ENCODE assay signal across 21 mouse cellular contexts in the genomic region with DNA sequence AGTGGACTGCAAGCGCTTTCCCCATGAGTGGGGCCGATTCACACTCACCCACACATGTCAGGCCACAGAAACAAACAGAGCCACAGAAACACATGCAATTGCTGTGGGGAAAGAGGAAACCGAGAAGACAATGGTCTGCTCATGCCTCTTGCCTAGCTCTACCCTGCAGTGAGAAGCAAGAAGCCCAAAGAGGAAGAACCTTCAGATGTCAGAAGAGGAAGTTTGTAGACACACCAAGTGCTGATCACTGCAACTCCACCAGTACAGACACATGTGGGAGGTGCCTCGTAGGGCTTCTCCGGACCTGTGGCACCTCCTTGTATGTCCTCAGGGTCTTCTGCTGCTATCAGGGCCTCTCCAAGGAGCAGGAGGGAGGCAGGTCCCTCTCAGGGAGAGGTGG. TPM values are rescaled to one million over a fixed set of nuclear protein-coding genes. Genes with fewer than 3 reads are reported as not detected.
DNase-seq lines count a peak whose midpoint lies in the region; ATAC-seq lines count a peak whose summit lies in the region.
"Had no signal": no experiment of that assay in that cellular context is flagged by ENCODE, and none has a peak within 500 bp of the region (broad histone marks: within the 10 kb centered on the region; RNA-seq: fewer than 3 reads in every experiment).

No protein-coding gene starts in this region.

- peaks cover 45% of the 10 kb centered on the region for H3K79me2 ChIP-seq in macrophage (ENCODE audit: inconsistent target)

- WGBS in heart, embryonic 11.5 days (ENCODE audit: insufficient replicate concordance), result 78% methylated on average over 5 of the region's 5 CpGs
- 0% methylated on average over 5 of the region's 5 CpGs for WGBS in macrophage (ENCODE audit: missing documents)
- 88% methylated on average over 5 of the region's 5 CpGs for WGBS in midbrain, embryonic 10.5 days
- 85% methylated on average over 5 of the region's 5 CpGs for WGBS in hindbrain, embryonic 16.5 days

- H3K4me2 ChIP-seq in heart, embryonic 11.5 days, result no peak overlapping the region
- H3K4me2 ChIP-seq in hindbrain, embryonic 16.5 days (ENCODE audit: low read length), result no peak overlapping the region
- H3K4me2 ChIP-seq: embryonic facial prominence, embryonic 13.5 days; heart, embryonic 15.5 days; hindbrain, embryonic 15.5 days; limb, embryonic 13.5 days; midbrain, embryonic 13.5 days had no signal

- H3K36me3 ChIP-seq in heart, embryonic 11.5 days (ENCODE audit: control insufficient read depth, insufficient read depth, low read length), result no peaks in the 10 kb centered on the region
- H3K36me3 ChIP-seq in macrophage (ENCODE audit: inconsistent target), result no peaks in the 10 kb centered on the region
- H3K36me3 ChIP-seq in midbrain, embryonic 10.5 days, result no peaks in the 10 kb centered on the region
- H3K36me3 ChIP-seq in hindbrain, embryonic 16.5 days (ENCODE audit: control insufficient read depth, insufficient read depth, low read length), result no peaks in the 10 kb centered on the region
- H3K36me3 ChIP-seq: embryonic facial prominence, embryonic 13.5 days; heart, embryonic 15.5 days; hindbrain, embryonic 15.5 days; limb, embryonic 13.5 days; midbrain, embryonic 13.5 days had no signal

- H3K9ac ChIP-seq in heart, embryonic 11.5 days (ENCODE audit: low read depth, low read length), result no peak overlapping the region
- H3K9ac ChIP-seq in hindbrain, embryonic 16.5 days (ENCODE audit: low read depth, low read length), result no peak overlapping the region
- H3K9ac ChIP-seq: embryonic facial prominence, embryonic 13.5 days; heart, embryonic 15.5 days; hindbrain, embryonic 15.5 days; limb, embryonic 13.5 days; midbrain, embryonic 13.5 days had no signal

- H3K4me3 ChIP-seq in heart, embryonic 11.5 days (ENCODE audit: low read depth, low read length), result no peak overlapping the region
- H3K4me3 ChIP-seq in macrophage (ENCODE audit: inconsistent target), result no peak overlapping the region
- H3K4me3 ChIP-seq in midbrain, embryonic 10.5 days, result no peak overlapping the region
- H3K4me3 ChIP-seq in hindbrain, embryonic 16.5 days (ENCODE audit: low read length), result no peak overlapping the region
- H3K4me3 ChIP-seq: embryonic facial prominence, embryonic 13.5 days; heart, embryonic 15.5 days; hindbrain, embryonic 15.5 days; limb, embryonic 13.5 days; midbrain, embryonic 13.5 days had no signal

- no peaks in the 10 kb centered on the region for H3K27me3 ChIP-seq in heart, embryonic 11.5 days (ENCODE audit: control insufficient read depth, insufficient read depth, low read length)
- no peaks in the 10 kb centered on the region for H3K27me3 ChIP-seq in midbrain, embryonic 10.5 days (ENCODE audit: low read depth, poor library complexity, severe bottlenecking)
- H3K27me3 ChIP-seq in hindbrain, embryonic 16.5 days (replicated peaks; ENCODE audit: control insufficient read depth, insufficient read depth, low read length), result no peaks in the 10 kb centered on the region
- H3K27me3 ChIP-seq: embryonic facial prominence, embryonic 13.5 days; hindbrain, embryonic 15.5 days; midbrain, embryonic 13.5 days had no signal

- H3K27ac ChIP-seq in heart, embryonic 11.5 days (ENCODE audit: low read depth, low read length), result no peak overlapping the region
- peak overlapping the region; percentile 96 for H3K27ac ChIP-seq in macrophage
- no peak overlapping the region for H3K27ac ChIP-seq in midbrain, embryonic 10.5 days (replicated peaks)
- no peak overlapping the region for H3K27ac ChIP-seq in hindbrain, embryonic 16.5 days (ENCODE audit: low read depth, low read length)
- H3K27ac ChIP-seq: embryonic facial prominence, embryonic 13.5 days; heart, embryonic 15.5 days; hindbrain, embryonic 15.5 days; limb, embryonic 13.5 days; midbrain, embryonic 13.5 days had no signal

- ATAC-seq in heart, embryonic 11.5 days (replicated peaks; ENCODE audit: insufficient number of reproducible peaks, low FRiP score, low TSS enrichment), result no peak
- peak; percentile 77 for ATAC-seq in common myeloid progenitor, adult 5-6 weeks (replicated peaks; ENCODE audit: low read depth, poor library complexity, severe bottlenecking)
- ATAC-seq in hindbrain, embryonic 16.5 days, result no peak
- ATAC-seq: activated CD4-positive, CD25-positive, alpha-beta regulatory T cell, adult 4 months; midbrain, embryonic 13.5 days had no signal

- no peaks in the 10 kb centered on the region for H3K9me3 ChIP-seq in heart, embryonic 11.5 days (replicated peaks; ENCODE audit: control insufficient read depth, low read length)
- H3K9me3 ChIP-seq in midbrain, embryonic 10.5 days (replicated peaks), result no peaks in the 10 kb centered on the region
- H3K9me3 ChIP-seq in hindbrain, embryonic 16.5 days (ENCODE audit: control insufficient read depth, low read length), result no peaks in the 10 kb centered on the region
- H3K9me3 ChIP-seq: embryonic facial prominence, embryonic 13.5 days; heart, embryonic 15.5 days; hindbrain, embryonic 15.5 days; limb, embryonic 13.5 days; midbrain, embryonic 13.5 days had no signal

- peak; percentile 3 to 46 for DNase-seq in heart, adult 9 months (ENCODE audit: low spot score in 2 of 2)
- DNase-seq in 416B (ENCODE audit: low read depth), result peak; percentile 59
- DNase-seq in midbrain, embryonic 10.5 days (ENCODE audit: low spot score), result no peak
- no peak for DNase-seq in layer of hippocampus, postnatal 25 days (ENCODE audit: extremely low spot score in 1 of 2, low spot score in 1 of 2)
- DNase-seq: cerebellum, postnatal 10 days; thymus, postnatal 14 days had no signal

- no peaks in the 10 kb centered on the region for H3K4me1 ChIP-seq in heart, embryonic 11.5 days (ENCODE audit: control insufficient read depth, insufficient read depth, low read length)
- H3K4me1 ChIP-seq in midbrain, embryonic 10.5 days, result no peaks in the 10 kb centered on the region
- H3K4me1 ChIP-seq in hindbrain, embryonic 16.5 days (ENCODE audit: control insufficient read depth, insufficient read depth, low read depth, low read length), result no peaks in the 10 kb centered on the region
- H3K4me1 ChIP-seq: embryonic facial prominence, embryonic 13.5 days; heart, embryonic 15.5 days; hindbrain, embryonic 15.5 days; limb, embryonic 13.5 days; midbrain, embryonic 13.5 days had no signal

RNA-seq across cellular contexts. Expression of gene Cd300c2, which starts 2.4 kb away (rescaled TPM):
- 0.93 and 0.96 TPM in 2 replicates for polyA plus RNA-seq in heart, embryonic 11.5 days (2014; fragmentation: Nextera tagmentation; extraction: Ambion mirVana)
- total RNA-seq in common myeloid progenitor, adult 5-6 weeks (2017), result 1.8 TPM in 1 of 2 replicates, not detected in the other
- 100 to 1,000 TPM in 16 of 26 experiments, 10 to 100 TPM in 9, 1 to 10 TPM in 1; 8.5 to 209 (median 114) TPM for total RNA-seq in macrophage (2018; cell fraction: chromatin; rRNA removed)
- total RNA-seq in macrophage (2018; cell fraction: cytosol; rRNA removed), result 100 to 1,000 TPM; 182 to 314 (median 239) TPM
- 100 to 1,000 TPM in 24 of 26 experiments, 10 to 100 TPM in 2; 39.9 to 267 (median 190) TPM for total RNA-seq in macrophage (2018; cell fraction: nucleus; rRNA removed)
- polyA plus RNA-seq in macrophage (2018), result 329 to 356 TPM (median 335 TPM) in 3 replicates
- polyA plus RNA-seq in midbrain, embryonic 10.5 days (2016; fragmentation: Nextera tagmentation; extraction: Ambion mirVana), result 0.56 and 0.71 TPM in 2 replicates
- 1.4 TPM in 2 replicates for polyA plus RNA-seq in hindbrain, embryonic 16.5 days (2015; fragmentation: Nextera tagmentation; extraction: Ambion mirVana)
- 1 to 10 TPM; 4.1 to 4.5 TPM for total RNA-seq in layer of hippocampus, postnatal 25 days (2021)
- polyA plus RNA-seq: activated CD4-positive, CD25-positive, alpha-beta regulatory T cell, adult 4 months; C2C12 had no signal

RNA-seq across cellular contexts. Expression of gene Cd300ld2, which starts 11.9 kb away (rescaled TPM):
- not detected in 2 replicates for polyA plus RNA-seq in heart, embryonic 11.5 days (2014; fragmentation: Nextera tagmentation; extraction: Ambion mirVana)
- total RNA-seq in common myeloid progenitor, adult 5-6 weeks (2017), result not detected in 2 replicates
- total RNA-seq in macrophage (2018; cell fraction: chromatin; rRNA removed), result 10 to 100 TPM in 13 of 26 experiments, 1 to 10 TPM in 10, under 1 TPM in 1, not detected in 2; 0.62 to 33.7 (median 10.2) TPM
- 1 to 10 TPM in 18 of 26 experiments, under 1 TPM in 8; 0.19 to 4.7 (median 1.7) TPM for total RNA-seq in macrophage (2018; cell fraction: cytosol; rRNA removed)
- 10 to 100 TPM in 19 of 26 experiments, 1 to 10 TPM in 5, under 1 TPM in 1, not detected in 1; 0.98 to 31.4 (median 15.7) TPM for total RNA-seq in macrophage (2018; cell fraction: nucleus; rRNA removed)
- 0.44 to 2.5 TPM (median 1.1 TPM) in 3 replicates for polyA plus RNA-seq in macrophage (2018)
- not detected in 2 replicates for polyA plus RNA-seq in midbrain, embryonic 10.5 days (2016; fragmentation: Nextera tagmentation; extraction: Ambion mirVana)
- polyA plus RNA-seq in hindbrain, embryonic 16.5 days (2015; fragmentation: Nextera tagmentation; extraction: Ambion mirVana), result not detected in 2 replicates
- total RNA-seq in layer of hippocampus, postnatal 25 days (2021), result not detected
- total RNA-seq: layer of hippocampus, postnatal 14 days had no signal
- polyA plus RNA-seq: activated CD4-positive, CD25-positive, alpha-beta regulatory T cell, adult 4 months; C2C12; embryonic facial prominence, embryonic 13.5 days; forebrain, embryonic 11.5 days; heart, embryonic 15.5 days; hindbrain, embryonic 15.5 days; kidney, embryonic 14.5 days; limb, embryonic 13.5 days; midbrain, embryonic 13.5 days; neural tube, embryonic 11.5 days had no signal

RNA-seq across cellular contexts. Expression of gene Cd300ld, which starts 14.3 kb away (rescaled TPM):
- not detected in 2 replicates for polyA plus RNA-seq in heart, embryonic 11.5 days (2014; fragmentation: Nextera tagmentation; extraction: Ambion mirVana)
- 0.55 TPM in 1 of 2 replicates, not detected in the other for total RNA-seq in common myeloid progenitor, adult 5-6 weeks (2017)
- 10 to 100 TPM in 8 of 26 experiments, 1 to 10 TPM in 17, under 1 TPM in 1; 0.75 to 33.2 (median 7.5) TPM for total RNA-seq in macrophage (2018; cell fraction: chromatin; rRNA removed)
- 100 to 1,000 TPM in 13 of 26 experiments, 10 to 100 TPM in 13; 43.8 to 157 (median 93.9) TPM for total RNA-seq in macrophage (2018; cell fraction: cytosol; rRNA removed)
- total RNA-seq in macrophage (2018; cell fraction: nucleus; rRNA removed), result 10 to 100 TPM in 25 of 26 experiments, 1 to 10 TPM in 1; 7.9 to 68.6 (median 26.3) TPM
- 65.0 to 269 TPM (median 145 TPM) in 3 replicates for polyA plus RNA-seq in macrophage (2018)
- polyA plus RNA-seq in midbrain, embryonic 10.5 days (2016; fragmentation: Nextera tagmentation; extraction: Ambion mirVana), result 0.10 TPM in 2 replicates
- 0.20 TPM in 1 of 2 replicates, not detected in the other for polyA plus RNA-seq in hindbrain, embryonic 16.5 days (2015; fragmentation: Nextera tagmentation; extraction: Ambion mirVana)
- not detected for total RNA-seq in layer of hippocampus, postnatal 25 days (2021)
- polyA plus RNA-seq: C2C12; forebrain, embryonic 11.5 days; hindbrain, embryonic 15.5 days; midbrain, embryonic 13.5 days had no signal

RNA-seq across cellular contexts. Expression of gene Cd300ld4, which starts 22.7 kb away (rescaled TPM):
- polyA plus RNA-seq in heart, embryonic 11.5 days (2014; fragmentation: Nextera tagmentation; extraction: Ambion mirVana), result not detected in 2 replicates
- not detected in 2 replicates for total RNA-seq in common myeloid progenitor, adult 5-6 weeks (2017)
- total RNA-seq in macrophage (2018; cell fraction: chromatin; rRNA removed), result 10 to 100 TPM in 19 of 26 experiments, 1 to 10 TPM in 5, not detected in 2; 2.3 to 37.8 (median 14.7) TPM
- total RNA-seq in macrophage (2018; cell fraction: cytosol; rRNA removed), result 10 to 100 TPM; 27.8 to 85.6 (median 43.7) TPM
- total RNA-seq in macrophage (2018; cell fraction: nucleus; rRNA removed), result 10 to 100 TPM in 25 of 26 experiments, not detected in 1; 11.3 to 69.6 (median 35.1) TPM
- 22.8 to 58.2 TPM (median 33.8 TPM) in 3 replicates for polyA plus RNA-seq in macrophage (2018)
- not detected in 2 replicates for polyA plus RNA-seq in midbrain, embryonic 10.5 days (2016; fragmentation: Nextera tagmentation; extraction: Ambion mirVana)
- not detected in 2 replicates for polyA plus RNA-seq in hindbrain, embryonic 16.5 days (2015; fragmentation: Nextera tagmentation; extraction: Ambion mirVana)
- under 1 TPM in 1 of 2 experiments, not detected in 1; 0.86 TPM for total RNA-seq in layer of hippocampus, postnatal 25 days (2021)
- total RNA-seq: layer of hippocampus, postnatal 14 days had no signal
- polyA plus RNA-seq: activated CD4-positive, CD25-positive, alpha-beta regulatory T cell, adult 4 months; C2C12; embryonic facial prominence, embryonic 13.5 days; forebrain, embryonic 11.5 days; heart, embryonic 15.5 days; hindbrain, embryonic 15.5 days; kidney, embryonic 14.5 days; limb, embryonic 13.5 days; midbrain, embryonic 13.5 days; neural tube, embryonic 11.5 days had no signal

RNA-seq across cellular contexts. Expression of gene Cd300ld5, which starts 33.5 kb away (rescaled TPM):
- polyA plus RNA-seq in heart, embryonic 11.5 days (2014; fragmentation: Nextera tagmentation; extraction: Ambion mirVana), result not detected in 2 replicates
- total RNA-seq in common myeloid progenitor, adult 5-6 weeks (2017), result not detected in 2 replicates
- total RNA-seq in macrophage (2018; cell fraction: chromatin; rRNA removed), result 10 to 100 TPM in 7 of 26 experiments, 1 to 10 TPM in 12, not detected in 7; 1.9 to 25.1 (median 6.3) TPM
- total RNA-seq in macrophage (2018; cell fraction: cytosol; rRNA removed), result 10 to 100 TPM; 24.2 to 76.5 (median 45.6) TPM
- 10 to 100 TPM in 20 of 26 experiments, 1 to 10 TPM in 5, not detected in 1; 1.9 to 51.3 (median 29.2) TPM for total RNA-seq in macrophage (2018; cell fraction: nucleus; rRNA removed)
- polyA plus RNA-seq in macrophage (2018), result 8.7 to 52.5 TPM (median 20.9 TPM) in 3 replicates
- polyA plus RNA-seq in midbrain, embryonic 10.5 days (2016; fragmentation: Nextera tagmentation; extraction: Ambion mirVana), result not detected in 2 replicates
- polyA plus RNA-seq in hindbrain, embryonic 16.5 days (2015; fragmentation: Nextera tagmentation; extraction: Ambion mirVana), result not detected in 2 replicates
- 1 to 10 TPM in 1 of 2 experiments, not detected in 1; 2.3 TPM for total RNA-seq in layer of hippocampus, postnatal 25 days (2021)
- polyA plus RNA-seq: activated CD4-positive, CD25-positive, alpha-beta regulatory T cell, adult 4 months; embryonic facial prominence, embryonic 13.5 days; forebrain, embryonic 11.5 days; heart, embryonic 15.5 days; hindbrain, embryonic 15.5 days; kidney, embryonic 14.5 days; limb, embryonic 13.5 days; midbrain, embryonic 13.5 days; neural tube, embryonic 11.5 days had no signal

Comparison
In these comparisons a context has a peak if more than half of its experiments do, and no peak if none do; other contexts are left out.
1. DNase-seq: peak in heart, adult 9 months (2 of 2) and 416B (single experiment); none in midbrain, embryonic 10.5 days (single experiment) and layer of hippocampus, postnatal 25 days (0 of 2).
2. RNA of gene Cd300c2, which starts 2.4 kb away (polyA plus RNA-seq): 329 to 356 TPM in macrophage; 1.4 TPM in hindbrain, embryonic 16.5 days, 0.93 to 0.96 TPM in heart, embryonic 11.5 days and 0.56 to 0.71 TPM in midbrain, embryonic 10.5 days; every median in the first group is over 100 times any median in the second.
3. RNA of gene Cd300ld, which starts 14.3 kb away (polyA plus RNA-seq): 65.0 to 269 TPM in macrophage; 0.10 TPM in midbrain, embryonic 10.5 days, not detected in heart, embryonic 11.5 days and 0.20 TPM in hindbrain, embryonic 16.5 days; every median in the first group is over 10 times any median in the second.